Mouse (Mus musculus) naive thymus-derived CD4-positive, alpha-beta T cell, adult 2 months (primary cell): ENCODE data around the gene Trip12.

Source experiments
- DNase-seq: peaks from one replicate; pipeline ENCODE4 v3.0.0-alpha.2; 2011; ENCODE audit warnings: low read depth

Gene Trip12

DNA sequence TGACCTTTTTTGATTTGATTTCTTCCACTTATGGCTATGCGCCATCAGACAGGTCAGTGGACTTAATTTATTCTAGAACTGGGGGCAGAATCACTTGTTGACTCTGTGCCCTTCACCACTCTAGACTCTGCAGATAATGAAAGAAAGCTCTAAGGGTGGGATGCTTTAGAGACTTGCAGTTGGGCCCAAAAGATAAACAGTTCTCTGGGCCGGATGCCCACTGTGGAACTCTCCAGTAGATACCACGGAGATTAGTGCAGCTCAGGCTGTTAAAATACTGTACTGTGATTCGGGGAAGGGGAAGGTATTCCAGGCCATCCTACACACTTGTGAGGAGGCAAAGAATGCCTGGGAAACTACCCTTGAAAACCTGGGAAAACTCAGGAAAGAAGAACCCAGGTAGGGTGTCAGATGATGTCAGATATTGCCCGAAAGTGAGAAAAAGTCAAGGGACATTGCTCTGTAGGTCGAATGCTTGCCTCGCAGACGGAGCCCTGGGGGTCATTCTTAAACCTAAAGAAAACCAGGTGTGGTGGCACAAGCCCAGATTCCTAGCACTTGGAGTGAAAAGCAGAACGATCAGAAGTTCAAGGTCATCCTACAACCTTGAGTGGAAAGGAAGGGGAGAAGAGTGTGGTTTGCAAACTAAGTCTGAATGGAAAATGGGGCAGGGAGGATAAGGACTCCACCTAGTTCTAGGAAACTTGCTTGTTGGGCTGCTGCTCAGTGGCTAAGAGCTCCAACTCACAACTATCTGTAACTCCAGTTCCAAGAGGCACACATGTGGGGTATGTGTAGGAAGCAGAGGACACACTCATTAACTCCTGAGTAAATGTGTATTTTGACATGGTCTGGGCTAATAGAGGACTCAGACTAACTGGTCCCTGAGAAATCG is 20.3 kb upstream of the Trip12 start:
- no peak for DNase-seq

DNA sequence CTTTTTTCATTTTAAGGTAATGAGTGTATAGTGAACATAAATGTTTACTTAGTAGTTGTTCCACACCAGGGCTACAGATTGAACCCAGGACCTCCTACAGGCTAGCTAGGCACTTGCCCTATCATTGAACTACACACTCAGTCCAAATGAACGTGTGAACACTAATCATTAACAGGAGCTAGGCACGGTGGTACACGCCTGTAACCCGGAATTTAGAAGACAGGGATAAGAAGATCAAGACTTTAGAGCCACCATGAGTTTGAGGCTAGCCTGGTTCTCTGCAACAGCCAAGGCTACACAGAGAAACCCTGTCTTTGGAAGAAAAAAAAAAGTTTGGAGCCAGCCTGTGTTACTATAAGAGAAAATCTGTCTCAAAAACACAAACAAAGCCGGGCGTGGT is 19.3 kb upstream of the Trip12 start:
- no peak for DNase-seq

DNA sequence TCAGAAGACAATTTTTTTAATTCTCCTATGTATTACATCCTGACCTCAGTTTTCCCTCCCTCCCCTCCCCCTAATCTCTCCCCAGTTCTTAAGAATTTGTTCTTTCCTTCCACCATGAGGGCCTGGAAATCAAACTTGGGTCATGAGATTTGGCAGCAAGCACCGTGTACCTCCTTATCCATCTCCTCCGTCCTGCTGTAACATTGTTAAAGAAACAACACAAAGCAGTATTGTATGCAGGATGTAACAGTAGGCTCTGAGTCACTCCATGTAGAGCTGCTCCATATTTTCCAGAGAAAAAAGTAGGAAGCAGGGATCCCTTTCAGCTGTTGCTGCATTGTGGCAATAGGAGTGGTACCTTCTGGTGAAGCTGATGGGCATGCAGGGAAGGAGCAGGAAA is 15.4 kb upstream of the Trip12 start:
- no peak for DNase-seq

GRCm38 (mm10) chr1:84854966-84855365 is 14.7 kb upstream of the Trip12 start:
- no peak for DNase-seq

DNA sequence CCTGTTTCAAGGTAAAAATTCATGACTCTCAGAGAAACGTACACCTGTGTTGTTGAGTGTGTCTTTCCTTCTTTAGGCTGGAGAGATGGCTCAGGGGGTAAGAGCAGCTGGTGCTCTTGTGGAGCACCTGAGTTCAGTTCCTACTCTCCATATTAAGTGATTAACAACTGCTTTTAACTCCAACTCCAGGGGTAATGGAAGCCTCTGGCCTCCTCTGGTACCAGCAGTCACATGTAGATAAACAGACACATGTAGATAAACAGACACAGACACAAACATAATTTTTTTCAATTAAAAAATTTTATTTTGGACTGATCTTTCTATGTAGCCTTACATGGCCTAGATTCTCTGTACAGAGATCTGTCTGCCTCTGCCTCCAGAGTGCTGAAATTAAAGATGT is 13.4 kb upstream of the Trip12 start:
- no peak for DNase-seq

DNA sequence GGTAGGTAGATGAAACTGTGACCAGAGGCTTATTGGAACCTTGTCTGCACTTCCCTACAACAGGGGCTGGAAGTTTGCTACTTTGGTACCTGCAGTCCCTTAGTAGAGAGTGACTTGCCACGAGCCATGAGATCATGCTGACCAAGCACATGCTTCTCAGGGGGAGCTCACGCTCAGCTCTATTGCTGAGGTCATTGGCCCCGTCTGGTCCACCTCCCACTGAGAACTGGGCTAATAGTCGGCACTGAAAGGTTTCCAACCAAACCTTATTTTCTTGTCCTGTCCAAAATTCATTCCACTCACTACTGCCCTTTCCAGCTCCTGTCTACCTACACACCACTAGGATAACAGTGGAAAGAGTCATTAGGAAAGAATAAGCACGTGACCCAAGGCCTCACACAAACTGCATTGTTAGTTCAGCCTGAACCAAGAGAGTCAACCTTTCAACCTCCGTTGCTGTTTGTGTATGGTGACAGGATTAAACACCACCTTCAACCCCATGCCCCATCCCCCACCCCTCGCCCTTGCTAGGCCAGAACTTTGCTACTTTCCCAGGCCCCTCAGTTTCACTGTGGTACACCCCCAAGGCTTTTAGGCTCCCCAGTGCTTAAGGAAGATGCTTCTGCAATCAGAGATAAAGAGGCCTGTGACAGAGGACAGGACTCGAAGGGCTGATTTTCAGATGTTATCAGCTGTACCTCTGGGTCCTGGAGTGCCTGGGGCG is 11.4 kb upstream of the Trip12 start:
- DNase-seq = no peak

DNA sequence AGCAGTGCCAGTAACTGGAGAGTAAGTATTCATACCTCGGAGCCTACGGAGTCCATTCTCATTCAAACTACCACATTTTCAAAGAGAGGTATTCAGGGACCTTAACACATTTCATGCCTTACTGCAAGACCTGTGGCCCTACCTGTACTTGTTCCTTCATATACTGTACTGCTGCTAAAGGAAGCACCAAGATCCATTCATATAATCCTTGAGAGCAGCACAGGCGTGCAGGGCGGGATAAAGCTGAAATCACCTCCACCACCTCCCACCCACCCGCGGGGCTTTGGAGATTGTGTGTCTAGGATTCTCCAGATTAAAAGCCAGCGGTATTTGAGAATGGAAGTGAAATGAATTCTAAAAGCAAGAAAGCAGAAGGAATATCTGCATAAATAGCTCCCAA is 10.2 kb upstream of the Trip12 start:
- DNase-seq = no peak

GRCm38 (mm10) chr1:84849804-84850203 is 9.5 kb upstream of the Trip12 start:
- DNase-seq = no peak

DNA sequence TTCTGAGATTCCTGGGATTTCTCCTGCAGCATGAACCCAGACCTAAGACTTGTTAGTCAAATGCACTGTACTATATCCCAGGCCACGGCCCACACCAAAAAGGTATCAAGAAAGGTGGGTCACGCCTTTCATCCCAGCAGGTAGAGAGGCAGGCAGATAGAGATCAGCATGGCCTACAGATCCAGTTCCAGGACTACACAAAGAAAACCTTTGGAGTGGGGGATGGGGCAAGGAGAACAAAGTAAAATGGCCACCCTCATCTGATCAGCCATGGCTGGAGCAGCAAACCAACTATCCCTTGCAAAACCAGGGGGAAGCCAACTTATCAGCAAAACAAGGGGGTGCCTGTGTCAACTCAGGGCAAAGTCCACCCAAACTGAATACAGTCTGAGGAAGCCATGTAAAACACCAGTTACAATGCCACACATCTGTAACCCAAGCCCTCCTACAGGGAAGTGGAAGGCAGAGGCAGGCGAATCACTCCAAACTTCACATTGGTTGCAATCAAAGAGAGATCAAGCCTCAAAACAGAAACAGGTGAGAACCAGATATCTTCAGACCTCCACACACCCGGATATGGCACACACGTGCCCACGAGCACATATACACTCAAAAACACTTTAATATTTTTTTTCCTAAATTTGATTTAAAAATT is 8.6 kb upstream of the Trip12 start:
- DNase-seq = no peak

DNA sequence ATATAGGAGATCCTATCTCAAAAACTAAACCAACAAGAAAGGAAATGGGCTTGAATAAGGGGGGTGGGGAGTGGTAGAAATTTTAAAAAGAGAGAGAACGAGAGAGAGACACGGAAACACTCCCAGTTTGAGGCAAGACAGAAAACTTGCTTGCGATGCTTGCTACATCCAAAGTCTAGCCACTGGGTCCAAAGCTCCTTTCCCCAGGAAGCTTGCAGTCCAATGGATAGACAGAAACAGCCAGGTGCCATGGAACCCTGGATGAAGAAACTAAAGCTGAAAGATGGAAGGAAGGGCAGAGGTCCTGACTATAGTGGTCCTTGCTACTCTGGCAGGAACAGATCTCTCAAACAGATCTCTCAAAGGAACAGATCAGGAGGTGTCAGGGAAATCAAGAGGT is 8.0 kb upstream of the Trip12 start:
- DNase-seq = no peak

DNA sequence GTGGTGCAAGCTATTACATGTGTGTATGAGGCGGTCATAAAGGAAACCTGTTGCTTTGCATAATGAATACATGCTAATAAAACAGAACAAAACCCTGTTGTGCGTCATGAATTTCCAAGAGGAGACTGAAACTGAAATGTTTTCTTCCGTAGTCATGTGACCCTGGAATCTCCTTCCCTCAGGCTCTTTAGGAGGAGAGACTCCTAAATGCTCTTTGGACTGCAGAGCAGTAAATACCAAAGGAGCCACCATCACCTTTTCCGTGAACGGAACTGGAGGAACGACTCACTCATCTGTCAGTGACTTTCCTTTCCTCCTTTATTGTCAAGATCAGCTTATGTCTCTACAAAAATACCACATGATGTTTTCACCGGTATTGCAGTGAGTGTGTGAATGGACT is 7.4 kb upstream of the Trip12 start:
- no peak for DNase-seq

DNA sequence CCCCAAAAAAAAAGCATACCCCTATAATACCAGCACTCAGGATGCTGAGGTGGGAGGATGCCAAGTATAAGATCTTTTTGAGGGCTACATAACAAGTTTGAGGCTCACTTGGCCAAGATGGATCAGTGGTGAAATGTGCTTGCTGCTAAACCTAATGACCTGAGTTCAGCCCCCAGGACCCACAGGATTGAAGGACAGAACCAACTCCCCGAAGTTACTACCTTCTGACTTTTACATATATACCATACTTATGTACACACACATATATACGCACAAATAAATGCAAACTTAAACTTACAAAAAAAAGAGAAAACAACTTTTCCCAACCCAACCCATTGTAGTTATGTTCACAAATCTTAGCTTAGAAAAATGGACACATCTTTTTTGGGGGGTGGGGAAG is 3.0 kb upstream of the Trip12 start:
- no peak for DNase-seq

DNA sequence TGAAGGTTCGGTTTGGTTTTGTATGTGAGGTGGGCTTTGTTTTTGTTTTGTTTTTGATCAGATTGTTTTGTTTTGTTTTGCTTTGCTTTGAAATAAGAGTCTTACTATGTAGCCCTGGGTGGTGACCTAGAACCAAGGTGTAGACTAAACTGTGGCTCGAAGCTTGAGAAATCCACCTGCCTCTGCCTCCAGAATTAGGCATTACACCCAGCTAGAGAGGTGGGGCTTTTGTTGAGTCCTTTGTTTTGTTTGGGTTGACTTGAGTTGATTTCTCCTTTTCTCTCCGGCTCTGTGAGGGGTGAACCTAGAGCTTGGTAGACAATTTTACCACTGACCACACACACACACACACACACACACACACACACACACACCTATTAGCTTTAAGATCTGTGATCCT is 745 bp upstream of the Trip12 start:
- DNase-seq = no peak

DNA sequence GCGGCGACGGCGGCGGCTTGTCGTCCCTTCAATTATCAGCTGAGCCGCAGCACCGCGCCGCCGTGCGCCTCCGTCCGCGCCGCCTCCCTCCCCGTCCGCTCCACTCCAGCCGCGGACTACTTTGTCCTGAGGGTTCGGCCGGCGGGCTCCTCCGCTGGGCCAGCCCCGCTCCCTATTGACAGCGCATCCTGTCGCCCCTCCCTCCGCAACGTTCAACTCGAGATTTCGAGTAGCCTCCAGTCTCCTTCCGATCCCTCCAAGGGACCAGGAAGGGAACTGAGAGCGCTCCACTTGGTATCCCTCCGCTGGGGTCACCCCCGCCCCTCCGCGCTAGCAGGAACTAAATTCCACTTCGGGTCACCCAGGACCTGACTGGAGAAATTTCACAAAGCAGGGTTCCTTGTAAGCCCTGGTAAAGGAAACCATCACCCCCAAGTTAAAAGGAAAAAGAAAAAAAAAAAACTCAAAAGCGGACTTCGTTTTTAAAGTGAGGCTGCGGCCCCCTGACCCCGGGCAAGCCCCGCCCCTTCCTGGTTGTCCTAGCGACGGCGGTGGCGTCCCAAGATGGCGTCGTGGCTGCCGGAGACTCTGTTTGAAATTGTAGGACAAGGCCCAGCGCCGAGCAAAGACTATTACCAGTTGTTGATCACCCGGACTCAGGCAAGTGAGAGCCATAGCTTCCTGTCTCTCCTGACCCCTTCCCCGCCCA is 853 bp downstream of the Trip12 start, which contains the start of gene Fbxo36:
Gene Fbxo36 (plus strand): TSS at position 533 of the 709 bp plus-strand sequence.
- DNase-seq = peak; percentile 96

- peak; percentile 66 for DNase-seq
Measured at GRCm38 (mm10) chr1:84838621-84839151, 1.6 kb downstream of the Trip12 start.

DNA sequence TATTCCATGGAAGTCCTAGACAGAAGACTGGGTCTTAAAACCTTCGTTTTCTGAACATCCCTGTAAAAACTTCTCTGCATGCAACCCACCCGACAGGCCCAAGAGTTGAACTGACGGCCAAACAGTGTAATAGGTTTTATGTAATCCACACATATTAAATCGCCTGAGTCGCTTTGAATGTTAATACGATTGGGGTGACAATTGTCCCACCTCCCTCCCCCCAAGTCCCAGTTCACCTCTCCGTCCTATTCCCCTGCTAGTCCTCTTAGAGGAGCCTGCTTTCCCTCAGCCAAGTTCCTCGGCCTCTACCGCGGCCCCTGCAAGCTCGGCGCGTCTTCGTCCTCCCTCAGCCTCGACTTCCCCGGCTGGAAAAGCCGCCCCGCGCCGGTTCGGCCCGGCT is 2.2 kb downstream of the Trip12 start:
- DNase-seq = peak; percentile 49

GRCm38 (mm10) chr1:84837523-84838145 is 2.7 kb downstream of the Trip12 start:
- DNase-seq = peak; percentile 25

DNA sequence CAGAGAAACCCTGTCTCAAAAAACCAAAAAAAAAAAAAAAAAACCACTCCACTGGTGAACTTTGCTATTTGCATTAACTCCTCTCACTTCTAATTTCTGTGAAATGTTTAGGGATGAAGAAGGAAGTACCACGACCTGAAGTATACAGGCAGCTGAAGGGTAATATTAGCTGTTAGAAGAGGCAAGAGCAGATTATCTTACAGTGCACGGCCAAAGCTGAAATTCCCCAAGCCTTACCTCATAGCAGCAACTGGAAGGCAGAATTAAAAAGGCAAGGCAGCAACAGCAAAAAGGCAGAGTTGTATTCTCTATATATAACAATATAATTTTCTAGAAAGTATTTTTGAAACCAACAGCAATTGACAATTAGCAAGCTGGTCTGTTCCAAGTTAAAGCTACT is 15.2 kb downstream of the Trip12 start:
- DNase-seq = no peak

- no peak for DNase-seq
Measured at GRCm38 (mm10) chr1:84817596-84817995, 22.7 kb downstream of the Trip12 start.

GRCm38 (mm10) chr1:84803788-84804187 is 36.5 kb downstream of the Trip12 start:
- DNase-seq = no peak

- DNase-seq = no peak
Measured at GRCm38 (mm10) chr1:84799166-84799565, 41.1 kb downstream of the Trip12 start.
